Mouse (Mus musculus) layer of hippocampus, adult 8-10 months (tissue): ENCODE results near the gene Rapgef3. TPM values are rescaled to one million over a fixed set of nuclear protein-coding genes. Genes with fewer than 3 reads are reported as not detected.

Experiments used
- DNase-seq, 2 experiments: peaks; one replicate each; pipeline ENCODE4 v3.0.0; 2022; ENCODE audit warnings: low spot score in 2 of 2
- total RNA-seq, 4 experiments: library from RNA; stranded (reverse); gene quantifications; 2 replicates each; pipeline ENCODE4 v1.2.4; 2022

Rapgef3 gene
- total RNA-seq, 4 experiments from 2014 or later, result 52.2 to 70.6 (median 55.7) TPM

- no peak for DNase-seq
Measured at GRCm38 (mm10) chr15:97746748-97747147, 21.0 kb downstream of the Rapgef3 start.

GRCm38 (mm10) chr15:97746278-97746677 lies 21.5 kb downstream of the Rapgef3 start:
- no peak for DNase-seq

GRCm38 (mm10) chr15:97745331-97745730 lies 22.4 kb downstream of the Rapgef3 start:
- DNase-seq, result peak in 1 of 2 experiments; percentile 46

GRCm38 (mm10) chr15:97744930-97745329 lies 22.8 kb downstream of the Rapgef3 start:
- no peak for DNase-seq

GRCm38 (mm10) chr15:97743961-97744525 lies 23.7 kb downstream of the Rapgef3 start:
- no peak for DNase-seq

- no peak for DNase-seq
Measured at GRCm38 (mm10) chr15:97743210-97743609, 24.6 kb downstream of the Rapgef3 start.

- no peak for DNase-seq
Measured at GRCm38 (mm10) chr15:97742600-97742999, 25.2 kb downstream of the Rapgef3 start.

GRCm38 (mm10) chr15:97742074-97742473 lies 25.7 kb downstream of the Rapgef3 start:
- DNase-seq, result no peak

- DNase-seq, result no peak
Measured at GRCm38 (mm10) chr15:97741662-97742061, 26.1 kb downstream of the Rapgef3 start.

GRCm38 (mm10) chr15:97740283-97740732 lies 27.5 kb downstream of the Rapgef3 start:
- no peak for DNase-seq

GRCm38 (mm10) chr15:97738923-97739322 lies 28.8 kb downstream of the Rapgef3 start:
- no peak for DNase-seq

GRCm38 (mm10) chr15:97731988-97732387 lies 35.8 kb downstream of the Rapgef3 start:
- no peak for DNase-seq

GRCm38 (mm10) chr15:97731111-97731510 lies 36.7 kb downstream of the Rapgef3 start, which contains the start of gene Endou:
Gene Endou (minus strand): TSS chr15:97731339.
- DNase-seq, result no peak

- DNase-seq, result no peak
Measured at GRCm38 (mm10) chr15:97730365-97730764, 37.4 kb downstream of the Rapgef3 start.

GRCm38 (mm10) chr15:97728804-97729203 lies 39.0 kb downstream of the Rapgef3 start:
- DNase-seq, result peak; percentile 53 to 74

GRCm38 (mm10) chr15:97728394-97728793 lies 39.4 kb downstream of the Rapgef3 start:
- no peak for DNase-seq

GRCm38 (mm10) chr15:97727520-97727919 lies 40.3 kb downstream of the Rapgef3 start:
- no peak for DNase-seq

GRCm38 (mm10) chr15:97727048-97727447 lies 40.7 kb downstream of the Rapgef3 start:
- DNase-seq, result no peak

- DNase-seq, result no peak
Measured at GRCm38 (mm10) chr15:97726310-97726709, 41.5 kb downstream of the Rapgef3 start.

- no peak for DNase-seq
Measured at GRCm38 (mm10) chr15:97725198-97725785, 42.5 kb downstream of the Rapgef3 start.

GRCm38 (mm10) chr15:97724346-97725197 lies 43.2 kb downstream of the Rapgef3 start:
- DNase-seq, result no peak
